Mouse (Mus musculus): ENCODE data around the gene Masp1. TPM values are rescaled to one million over a fixed set of nuclear protein-coding genes. Genes with fewer than 3 reads are reported as not detected.

Masp1 gene
- polyA plus RNA-seq, 1 experiment, result 2.6 TPM

DNA sequence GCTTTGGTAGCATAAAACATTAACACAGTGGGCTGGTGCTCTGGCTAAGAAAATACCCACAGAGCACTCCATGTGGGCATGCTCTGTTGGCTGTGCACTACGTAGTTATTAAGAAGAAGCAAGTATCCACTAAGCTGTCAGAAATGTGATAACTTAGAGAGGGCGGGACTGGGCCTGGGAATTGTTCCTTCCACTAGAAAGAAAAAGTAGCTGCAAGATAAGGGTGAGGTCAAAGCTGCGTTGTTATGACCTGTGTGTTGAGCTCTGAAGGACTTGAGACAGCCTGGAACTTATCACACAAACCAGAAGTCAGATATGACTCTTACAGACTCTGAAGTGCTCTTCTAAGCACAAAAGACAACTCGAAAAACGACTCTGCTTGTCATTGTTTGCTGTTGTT, 20.1 kb downstream of the Masp1 start:
- H3K4me1 ChIP-seq (ENCODE audit: control insufficient read depth, insufficient read depth, low read length), result no peaks in the 10 kb centered on the region
- no peak overlapping the region for H3K27ac ChIP-seq (ENCODE audit: insufficient read depth, low read depth, low read length)
- no peak for DNase-seq
- WGBS, result 83% methylated on average over 5 of the region's 5 CpGs
- H3K36me3 ChIP-seq (ENCODE audit: control insufficient read depth, insufficient read depth, low read length), result no peaks in the 10 kb centered on the region
- H3K4me3 ChIP-seq (ENCODE audit: insufficient read depth, low read depth, low read length), result no peak overlapping the region
- TF ChIP-seq CTCF (conservative IDR thresholded peaks at IDR 0.05; ENCODE audit: insufficient read depth, insufficient read length, low read depth, low read length) (no peak), POLR2A (IDR thresholded peaks at IDR 0.05; ENCODE audit: low read depth, low read length) (no peak)
- H3K27me3 ChIP-seq (replicated peaks; ENCODE audit: control insufficient read depth, insufficient read depth, low read length), result no peaks in the 10 kb centered on the region; the same call in 1 of the 2 replicates

DNA sequence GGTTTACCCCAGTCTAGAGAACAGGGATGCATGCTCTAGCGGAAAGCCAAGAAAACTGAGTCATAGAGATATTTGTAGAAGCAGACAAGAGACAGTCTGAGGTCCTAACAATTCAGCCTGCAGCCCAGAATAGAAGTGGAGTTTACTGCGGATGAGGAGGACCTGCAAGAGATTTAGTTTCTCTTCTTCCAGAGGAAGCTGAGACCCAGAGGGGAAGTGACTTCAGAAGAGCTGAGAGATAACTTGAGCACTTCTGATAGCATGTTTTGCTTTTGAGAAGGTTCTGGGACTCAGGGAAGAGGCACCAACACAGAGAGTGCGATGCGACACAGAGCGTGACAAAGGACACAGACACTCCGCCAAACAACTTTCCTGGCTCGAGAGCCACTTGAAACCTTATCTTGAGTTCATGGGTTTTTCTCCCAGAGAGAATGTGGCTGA, 21.9 kb downstream of the Masp1 start:
- Histone ChIP-seq H3K4me1 (ENCODE audit: control insufficient read depth, insufficient read depth, low read length) (no peaks in the 10 kb centered on the region), H3K27me3 (replicated peaks; ENCODE audit: control insufficient read depth, insufficient read depth, low read length) (no peaks in the 10 kb centered on the region), H3K4me3 (ENCODE audit: insufficient read depth, low read depth, low read length) (no peak overlapping the region), H3K27ac (ENCODE audit: insufficient read depth, low read depth, low read length) (no peak overlapping the region), H3K36me3 (ENCODE audit: control insufficient read depth, insufficient read depth, low read length) (no peaks in the 10 kb centered on the region)
- TF ChIP-seq POLR2A (IDR thresholded peaks at IDR 0.05; ENCODE audit: low read depth, low read length) (no peak), CTCF (conservative IDR thresholded peaks at IDR 0.05; ENCODE audit: insufficient read depth, insufficient read length, low read depth, low read length) (no peak)
- no peak for DNase-seq
- 71% methylated on average over 7 of the region's 7 CpGs for WGBS

DNA sequence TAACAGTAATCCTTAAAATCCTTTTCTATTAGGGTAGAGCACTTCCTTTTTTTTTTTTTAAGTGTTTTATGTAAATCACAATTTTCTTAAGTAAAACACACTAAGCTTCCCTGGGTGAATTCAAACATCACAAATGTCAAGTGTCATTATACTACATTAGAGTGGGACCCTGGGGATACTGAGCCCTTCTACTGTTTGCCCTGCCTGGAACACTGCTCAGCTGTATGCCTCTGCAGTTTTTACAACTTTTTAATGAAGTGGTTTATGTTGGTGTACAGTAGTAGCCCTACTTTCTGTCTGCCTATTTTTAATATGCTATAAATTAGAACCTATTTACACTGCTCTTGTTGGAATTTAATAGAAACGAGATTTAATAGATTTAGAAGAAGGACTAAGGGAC, 22.7 kb downstream of the Masp1 start:
- TF ChIP-seq CTCF (conservative IDR thresholded peaks at IDR 0.05; ENCODE audit: insufficient read depth, insufficient read length, low read depth, low read length), result no peak
- TF ChIP-seq POLR2A (IDR thresholded peaks at IDR 0.05; ENCODE audit: low read depth, low read length), result no peak
- no peak for DNase-seq
- H3K36me3 ChIP-seq (ENCODE audit: control insufficient read depth, insufficient read depth, low read length), result no peaks in the 10 kb centered on the region
- no peak overlapping the region for H3K27ac ChIP-seq (ENCODE audit: insufficient read depth, low read depth, low read length)
- WGBS, result 38% methylated on average over 1 of the region's 1 CpGs
- no peaks in the 10 kb centered on the region for H3K4me1 ChIP-seq (ENCODE audit: control insufficient read depth, insufficient read depth, low read length)
- no peak overlapping the region for H3K4me3 ChIP-seq (ENCODE audit: insufficient read depth, low read depth, low read length)
- H3K27me3 ChIP-seq (replicated peaks; ENCODE audit: control insufficient read depth, insufficient read depth, low read length), result no peaks in the 10 kb centered on the region

DNA sequence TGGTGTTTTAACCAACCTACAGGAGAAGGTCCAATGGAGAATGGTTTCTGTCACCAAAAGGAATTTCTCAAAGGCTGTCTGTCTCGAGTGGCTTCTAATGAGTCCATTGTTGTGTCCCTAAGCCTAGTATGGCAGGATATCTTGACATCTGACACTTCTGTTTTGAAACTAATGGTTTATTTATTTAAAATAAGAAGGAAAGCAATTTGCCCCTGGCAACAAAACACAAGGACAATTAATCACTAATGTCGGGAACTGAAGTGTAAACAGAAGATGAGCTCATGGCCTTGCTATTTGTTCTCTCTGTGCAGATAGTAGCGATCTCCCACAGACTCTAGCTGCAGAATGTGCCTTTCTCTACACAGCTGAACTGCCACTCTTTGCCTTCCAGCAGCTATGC, 23.2 kb downstream of the Masp1 start:
- Histone ChIP-seq H3K4me3 (ENCODE audit: insufficient read depth, low read depth, low read length) (no peak overlapping the region), H3K4me1 (ENCODE audit: control insufficient read depth, insufficient read depth, low read length) (no peaks in the 10 kb centered on the region), H3K27ac (ENCODE audit: insufficient read depth, low read depth, low read length) (no peak overlapping the region), H3K36me3 (ENCODE audit: control insufficient read depth, insufficient read depth, low read length) (no peaks in the 10 kb centered on the region), H3K27me3 (replicated peaks; ENCODE audit: control insufficient read depth, insufficient read depth, low read length) (no peaks in the 10 kb centered on the region)
- no peak for TF ChIP-seq CTCF (conservative IDR thresholded peaks at IDR 0.05; ENCODE audit: insufficient read depth, insufficient read length, low read depth, low read length)
- no peak for TF ChIP-seq POLR2A (IDR thresholded peaks at IDR 0.05; ENCODE audit: low read depth, low read length)
- peak; percentile 59 for DNase-seq
- 15% methylated on average over 3 of the region's 3 CpGs for WGBS

DNA sequence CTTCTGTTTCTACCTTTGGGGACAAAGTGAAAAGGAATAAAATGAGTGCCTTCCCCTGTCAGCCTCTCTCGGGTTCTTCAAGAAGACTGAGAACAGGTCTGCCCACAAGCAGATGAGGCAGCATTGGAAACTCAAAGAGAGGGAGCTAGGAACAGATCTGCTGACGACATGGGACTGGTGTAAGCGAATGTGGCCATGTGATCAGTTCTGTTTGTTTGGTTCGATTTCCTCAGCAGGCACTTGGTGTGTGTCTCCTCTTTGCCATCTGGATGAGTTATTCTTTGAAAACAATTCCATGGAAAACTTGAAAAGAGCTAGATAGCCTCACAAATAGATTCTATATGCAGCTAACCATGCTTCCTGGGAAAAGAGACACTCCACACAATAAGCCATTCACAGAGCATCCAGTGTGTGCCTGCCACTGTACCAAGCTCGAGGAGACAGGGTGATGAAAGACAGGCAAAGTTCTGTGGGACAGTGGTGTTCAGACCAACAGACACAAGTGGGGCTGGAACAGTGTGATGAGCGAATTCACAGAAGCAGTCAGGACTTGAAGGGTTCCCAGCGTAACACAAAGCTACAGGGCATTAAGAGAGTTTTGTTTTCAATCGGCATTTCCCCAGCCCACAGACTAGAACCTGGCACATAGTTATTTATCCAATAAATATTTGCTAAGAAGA, 24.2 kb downstream of the Masp1 start:
- no peak for TF ChIP-seq POLR2A (IDR thresholded peaks at IDR 0.05; ENCODE audit: low read depth, low read length)
- no peak for TF ChIP-seq CTCF (conservative IDR thresholded peaks at IDR 0.05; ENCODE audit: insufficient read depth, insufficient read length, low read depth, low read length)
- Histone ChIP-seq H3K27me3 (replicated peaks; ENCODE audit: control insufficient read depth, insufficient read depth, low read length) (no peaks in the 10 kb centered on the region), H3K4me3 (ENCODE audit: insufficient read depth, low read depth, low read length) (no peak overlapping the region), H3K36me3 (ENCODE audit: control insufficient read depth, insufficient read depth, low read length) (no peaks in the 10 kb centered on the region), H3K4me1 (ENCODE audit: control insufficient read depth, insufficient read depth, low read length) (no peaks in the 10 kb centered on the region), H3K27ac (ENCODE audit: insufficient read depth, low read depth, low read length) (no peak overlapping the region)
- WGBS, result 85% methylated on average over 8 of the region's 8 CpGs
- no peak for DNase-seq

DNA sequence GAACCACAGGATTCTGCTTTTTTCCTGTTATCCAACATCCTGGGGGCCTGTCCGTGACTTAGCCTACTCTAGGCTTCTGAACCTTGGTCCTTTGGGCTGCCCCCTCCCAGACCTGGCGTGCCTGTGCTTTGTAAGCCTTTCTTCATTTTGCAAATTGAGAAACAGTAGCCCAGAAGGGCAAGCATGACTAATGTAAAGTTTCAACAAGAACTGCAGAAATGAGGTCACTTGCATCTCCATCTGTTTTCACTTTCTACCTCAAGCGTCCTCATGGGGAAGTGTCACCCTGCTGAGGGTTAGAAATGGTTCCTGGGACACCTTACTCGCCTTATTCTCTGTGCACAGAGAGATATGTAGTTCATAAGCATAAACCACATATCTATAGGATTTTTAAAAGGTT, 27.8 kb downstream of the Masp1 start:
- Histone ChIP-seq H3K4me1 (ENCODE audit: control insufficient read depth, insufficient read depth, low read length) (no peaks in the 10 kb centered on the region), H3K4me3 (ENCODE audit: insufficient read depth, low read depth, low read length) (no peak overlapping the region), H3K36me3 (ENCODE audit: control insufficient read depth, insufficient read depth, low read length) (no peaks in the 10 kb centered on the region), H3K27ac (ENCODE audit: insufficient read depth, low read depth, low read length) (no peak overlapping the region), H3K27me3 (replicated peaks; ENCODE audit: control insufficient read depth, insufficient read depth, low read length) (no peaks in the 10 kb centered on the region)
- 83% methylated on average over 4 of the region's 4 CpGs for WGBS
- TF ChIP-seq POLR2A (IDR thresholded peaks at IDR 0.05; ENCODE audit: low read depth, low read length) (no peak), CTCF (conservative IDR thresholded peaks at IDR 0.05; ENCODE audit: insufficient read depth, insufficient read length, low read depth, low read length) (no peak)
- DNase-seq, result peak; percentile 25

DNA sequence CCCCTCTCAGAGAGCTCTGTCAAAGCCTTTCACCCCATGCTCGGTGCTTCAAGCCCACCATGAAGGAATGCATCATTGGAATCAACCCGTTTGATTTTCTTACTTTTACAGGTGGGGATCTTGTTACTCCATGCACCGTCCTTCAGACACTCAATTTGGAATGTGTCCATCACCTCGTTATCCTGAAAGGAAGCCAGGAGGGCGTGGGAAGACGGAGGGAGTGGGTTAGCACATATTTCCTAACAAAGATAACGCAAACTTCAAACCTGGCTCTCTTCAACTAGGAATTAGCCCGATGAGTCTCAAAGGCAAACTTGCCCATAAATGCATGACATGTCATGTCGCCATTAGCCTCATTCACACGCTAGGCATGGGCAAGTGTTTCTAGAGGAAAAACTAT, 37.3 kb downstream of the Masp1 start:
- no peak overlapping the region for H3K4me3 ChIP-seq (ENCODE audit: insufficient read depth, low read depth, low read length)
- H3K36me3 ChIP-seq (ENCODE audit: control insufficient read depth, insufficient read depth, low read length), result no peaks in the 10 kb centered on the region
- no peak for TF ChIP-seq POLR2A (IDR thresholded peaks at IDR 0.05; ENCODE audit: low read depth, low read length)
- no peak for TF ChIP-seq CTCF (conservative IDR thresholded peaks at IDR 0.05; ENCODE audit: insufficient read depth, insufficient read length, low read depth, low read length)
- no peak overlapping the region for H3K27ac ChIP-seq (ENCODE audit: insufficient read depth, low read depth, low read length)
- no peaks in the 10 kb centered on the region for H3K4me1 ChIP-seq (ENCODE audit: control insufficient read depth, insufficient read depth, low read length)
- H3K27me3 ChIP-seq (replicated peaks; ENCODE audit: control insufficient read depth, insufficient read depth, low read length), result no peaks in the 10 kb centered on the region
- 85% methylated on average over 10 of the region's 10 CpGs for WGBS
- no peak for DNase-seq

Data from kidney, adult 2 months (tissue).